ENCODE assay signal across 12 mouse cellular contexts in genomic region chr3:89330346-89330745, GRCm38 (mm10). TPM values are rescaled to one million over a fixed set of nuclear protein-coding genes. Genes with fewer than 3 reads are reported as not detected.
"Had no signal": no experiment of that assay in that cellular context is flagged by ENCODE, and none has a peak within 500 bp of the region (broad histone marks: within the 10 kb centered on the region; RNA-seq: fewer than 3 reads in every experiment).

No protein-coding gene starts in this region.

- DNase-seq: kidney, adult 18-20 months; kidney, postnatal 10 days; lung, adult 2 months; thymus, adult 2 months; thymus, postnatal 25 days had no signal

- H3K4me2 ChIP-seq: liver, embryonic 11.5 days; liver, embryonic 15.5 days had no signal

- H3K9ac ChIP-seq: liver, embryonic 15.5 days had no signal

- H3K27ac ChIP-seq: layer of hippocampus, adult 2 months; limb, embryonic 10.5 days; liver, embryonic 15.5 days had no signal

- H3K36me3 ChIP-seq: liver, embryonic 15.5 days had no signal

- H3K9me3 ChIP-seq: limb, embryonic 10.5 days; liver, embryonic 15.5 days had no signal

- H3K4me3 ChIP-seq: layer of hippocampus, adult 2 months; liver, embryonic 15.5 days had no signal

RNA-seq across cellular contexts. Expression of gene Efna4, which starts 7.5 kb away (rescaled TPM):
- total RNA-seq: monocyte, adult 5-6 weeks; neutrophil, adult 5-6 weeks had no signal

RNA-seq across cellular contexts. Expression of gene Efna3, which starts 7.6 kb away (rescaled TPM):
- total RNA-seq: megakaryocyte progenitor cell, adult 5-6 weeks; monocyte, adult 5-6 weeks; neutrophil, adult 5-6 weeks had no signal

RNA-seq across cellular contexts. Expression of gene Dcst2, which starts 31.4 kb away (rescaled TPM):
- total RNA-seq: megakaryocyte progenitor cell, adult 5-6 weeks; monocyte, adult 5-6 weeks; neutrophil, adult 5-6 weeks had no signal

RNA-seq across cellular contexts. Expression of gene Dcst1, which starts 34.7 kb away (rescaled TPM):
- total RNA-seq: layer of hippocampus, adult 2 months; megakaryocyte progenitor cell, adult 5-6 weeks; monocyte, adult 5-6 weeks; neutrophil, adult 5-6 weeks had no signal
- polyA plus RNA-seq: liver, embryonic 11.5 days; liver, embryonic 15.5 days; lung, adult 2 months had no signal
